Mouse (Mus musculus) MEL (cell line): ENCODE results near the gene Nap1l4. TPM values are rescaled to one million over a fixed set of nuclear protein-coding genes. Genes with fewer than 3 reads are reported as not detected.

Source experiments
- DNase-seq: peaks from one replicate; pipeline ENCODE4 v3.0.0; 2011; ENCODE audit warnings: low read depth, low spot score
- H3K27ac ChIP-seq: 2 replicates; pipeline ENCODE4 v1.5.1; 2012; ENCODE audit warnings: low read depth, mild to moderate bottlenecking, control low read depth, low read length, moderate library complexity; ENCODE audit not compliant: control insufficient read depth
- H3K27me3 ChIP-seq, 2 experiments: fragments of 150-350 bp in 1 of 2; sonication (generic) in 1 of 2; 2 replicates each; pipeline ENCODE4 v1.6.1; 2012; ENCODE audit warnings: low read length in 2 of 2, mild to moderate bottlenecking in 2 of 2, improper control_type of control experiment in 1 of 2, moderate library complexity in 1 of 2; ENCODE audit not compliant: insufficient read depth in 2 of 2, control insufficient read depth in 1 of 2
- H3K36me3 ChIP-seq, 2 experiments: 2 replicates each; pipeline ENCODE4 v1.6.1; 2012 to 2014; ENCODE audit warnings: low read length in 2 of 2, improper control_type of control experiment in 1 of 2, inconsistent platforms in 1 of 2, mild to moderate bottlenecking in 1 of 2; ENCODE audit not compliant: insufficient read depth in 2 of 2, control insufficient read depth in 1 of 2
- H3K4me1 ChIP-seq, 2 experiments: fragments of 150-350 bp in 1 of 2; sonication (generic) in 1 of 2; 2 replicates each; pipeline ENCODE4 v1.6.1; 2012; ENCODE audit warnings: low read length in 2 of 2, improper control_type of control experiment in 1 of 2, mild to moderate bottlenecking in 1 of 2; ENCODE audit not compliant: insufficient read depth in 2 of 2, control insufficient read depth in 1 of 2
- H3K4me3 ChIP-seq, 2 experiments: fragments of 150-350 bp in 1 of 2; sonication (generic) in 1 of 2; 2 replicates each; pipeline ENCODE4 v1.5.1; 2012; ENCODE audit warnings: low read depth in 2 of 2, low read length in 2 of 2, mild to moderate bottlenecking in 2 of 2, moderate library complexity in 2 of 2, control low read depth in 1 of 2, improper control_type of control experiment in 1 of 2; ENCODE audit not compliant: control insufficient read depth in 1 of 2, insufficient read depth in 1 of 2
- H3K79me2 ChIP-seq: 2 replicates; pipeline ENCODE4 v1.6.1; 2012; ENCODE audit warnings: mild to moderate bottlenecking, low read length, moderate library complexity; ENCODE audit not compliant: control insufficient read depth, poor library complexity, insufficient read depth
- H3K9ac ChIP-seq: 2 replicates; pipeline ENCODE4 v1.6.1; 2012; ENCODE audit warnings: low read depth, mild to moderate bottlenecking, control low read depth, low read length, moderate library complexity; ENCODE audit not compliant: control insufficient read depth, poor library complexity, severe bottlenecking
- H3K9me3 ChIP-seq: fragments of 150-350 bp; sonication (generic); replicated peaks from 2 replicates; pipeline ENCODE4 v1.6.1; 2012; ENCODE audit warnings: mild to moderate bottlenecking, low read length, improper control_type of control experiment, moderate library complexity; ENCODE audit not compliant: insufficient read depth
- BHLHE40 ChIP-seq: IDR thresholded peaks from 2 replicates; pipeline ENCODE4 v1.6.1; 2012; ENCODE audit warnings: low read depth, mild to moderate bottlenecking, inconsistent platforms, low read length, improper control_type of control experiment, borderline replicate concordance
- CHD2 ChIP-seq: IDR thresholded peaks from 2 replicates; pipeline ENCODE4 v1.6.1; 2011; ENCODE audit warnings: low read length, improper control_type of control experiment
- CTCF ChIP-seq, 3 experiments: IDR thresholded peaks in 2 of 3; conservative IDR thresholded peaks in 1 of 3; 2 replicates each; pipeline ENCODE4 v1.5.1; 2011 to 2012; ENCODE audit warnings: low read length in 3 of 3, low read depth in 2 of 3, mild to moderate bottlenecking in 2 of 3, improper control_type of control experiment in 1 of 3, inconsistent platforms in 1 of 3, mixed read lengths in 1 of 3, moderate library complexity in 1 of 3; ENCODE audit not compliant: control insufficient read depth in 1 of 3, insufficient read depth in 1 of 3, poor library complexity in 1 of 3, severe bottlenecking in 1 of 3
- E2F4 ChIP-seq: IDR thresholded peaks from 2 replicates; pipeline ENCODE4 v1.6.1; 2011; ENCODE audit warnings: low read depth, low read length, improper control_type of control experiment, borderline replicate concordance
- ELF1 ChIP-seq: IDR thresholded peaks from 2 replicates; pipeline ENCODE4 v1.6.1; 2014; ENCODE audit warnings: low read depth, mild to moderate bottlenecking, inconsistent platforms, low read length, improper control_type of control experiment, moderate library complexity
- EP300 ChIP-seq, 2 experiments: IDR thresholded peaks; 2 replicates each; pipeline ENCODE4 v1.6.1; 2011; ENCODE audit warnings: improper control_type of control experiment in 2 of 2, low read length in 2 of 2, low read depth in 1 of 2, mild to moderate bottlenecking in 1 of 2
- GATA1 ChIP-seq: IDR thresholded peaks from 2 replicates; pipeline ENCODE4 v1.6.1; 2011; ENCODE audit warnings: low read depth, low read length, improper control_type of control experiment
- JUND ChIP-seq: IDR thresholded peaks from 2 replicates; pipeline ENCODE4 v1.6.1; 2011; ENCODE audit warnings: low read depth, mild to moderate bottlenecking, improper control_type of control experiment, low read length
- KAT2A ChIP-seq: conservative IDR thresholded peaks from 2 replicates; pipeline ENCODE4 v1.6.1; 2012; ENCODE audit warnings: low read depth, low read length, improper control_type of control experiment, inconsistent platforms
- MAFK ChIP-seq: IDR thresholded peaks from 2 replicates; pipeline ENCODE4 v1.6.1; 2011; ENCODE audit warnings: low read depth, mild to moderate bottlenecking, low read length, improper control_type of control experiment, borderline replicate concordance
- MAX ChIP-seq: IDR thresholded peaks from 2 replicates; pipeline ENCODE4 v1.6.1; 2011; ENCODE audit warnings: low read length, improper control_type of control experiment
- MAZ ChIP-seq: IDR thresholded peaks from 2 replicates; pipeline ENCODE4 v1.6.1; 2012; ENCODE audit warnings: low read depth, mild to moderate bottlenecking, inconsistent platforms, low read length, improper control_type of control experiment
- MEF2A ChIP-seq: IDR thresholded peaks from 2 replicates; pipeline ENCODE4 v1.6.1; 2014; ENCODE audit warnings: low read depth, mild to moderate bottlenecking, inconsistent platforms, low read length, improper control_type of control experiment; ENCODE audit not compliant: poor library complexity, insufficient replicate concordance, severe bottlenecking; ENCODE audit errors: extremely low read depth
- MXI1 ChIP-seq: IDR thresholded peaks from 2 replicates; pipeline ENCODE4 v1.6.1; 2011; ENCODE audit warnings: mild to moderate bottlenecking, low read depth, low read length, improper control_type of control experiment
- MYB ChIP-seq: IDR thresholded peaks from 2 replicates; pipeline ENCODE4 v1.6.1; 2011; ENCODE audit warnings: mild to moderate bottlenecking, low read depth, low read length, improper control_type of control experiment
- MYC ChIP-seq: IDR thresholded peaks from 2 replicates; pipeline ENCODE4 v1.6.1; 2011; ENCODE audit warnings: low read depth, mild to moderate bottlenecking, low read length, improper control_type of control experiment, moderate library complexity
- NELFE ChIP-seq: IDR thresholded peaks from 2 replicates; pipeline ENCODE4 v1.6.1; 2011; ENCODE audit warnings: low read depth, low read length, improper control_type of control experiment
- NRF1 ChIP-seq: IDR thresholded peaks from 2 replicates; pipeline ENCODE4 v1.6.1; 2014; ENCODE audit warnings: low read depth, mild to moderate bottlenecking, inconsistent platforms, low read length, improper control_type of control experiment, moderate library complexity; ENCODE audit not compliant: poor library complexity, insufficient read depth, severe bottlenecking
- POLR2A ChIP-seq, 2 experiments: IDR thresholded peaks; 2 replicates each; pipeline ENCODE4 v1.6.1; 2011 to 2012; ENCODE audit warnings: low read length in 2 of 2, mild to moderate bottlenecking in 2 of 2, control low read depth in 1 of 2, improper control_type of control experiment in 1 of 2, low read depth in 1 of 2, moderate library complexity in 1 of 2; ENCODE audit not compliant: control insufficient read depth in 1 of 2, insufficient read depth in 1 of 2, poor library complexity in 1 of 2
- POLR2AphosphoS5 ChIP-seq: IDR thresholded peaks from 2 replicates; pipeline ENCODE4 v1.6.1; 2012; ENCODE audit warnings: low read depth, borderline replicate concordance, mild to moderate bottlenecking, inconsistent platforms, low read length, moderate library complexity, mixed read lengths
- RAD21 ChIP-seq: IDR thresholded peaks from 2 replicates; pipeline ENCODE4 v1.6.1; 2011; ENCODE audit warnings: mild to moderate bottlenecking, low read depth, low read length, improper control_type of control experiment
- RCOR1 ChIP-seq: IDR thresholded peaks from 2 replicates; pipeline ENCODE4 v1.6.1; 2012; ENCODE audit warnings: low read depth, mild to moderate bottlenecking, inconsistent platforms, low read length, improper control_type of control experiment
- SIN3A ChIP-seq: IDR thresholded peaks from 2 replicates; pipeline ENCODE4 v1.6.1; 2012; ENCODE audit warnings: low read length, improper control_type of control experiment, inconsistent platforms
- SMC3 ChIP-seq: IDR thresholded peaks from 2 replicates; pipeline ENCODE4 v1.6.1; 2011; ENCODE audit warnings: low read depth, low read length, improper control_type of control experiment
- TAL1 ChIP-seq: IDR thresholded peaks from 2 replicates; pipeline ENCODE4 v1.6.1; 2012; ENCODE audit warnings: mild to moderate bottlenecking, inconsistent platforms, low read length, moderate library complexity, mixed read lengths
- USF2 ChIP-seq, 2 experiments: IDR thresholded peaks; 2 replicates each; pipeline ENCODE4 v1.6.1; 2011 to 2012; ENCODE audit warnings: improper control_type of control experiment in 2 of 2, low read length in 2 of 2, borderline replicate concordance in 1 of 2, inconsistent platforms in 1 of 2, low read depth in 1 of 2, mild to moderate bottlenecking in 1 of 2; ENCODE audit not compliant: insufficient read depth in 1 of 2
- ZC3H11A ChIP-seq: IDR thresholded peaks from 2 replicates; pipeline ENCODE4 v1.6.1; 2012; ENCODE audit warnings: low read depth, mild to moderate bottlenecking, inconsistent platforms, low read length, improper control_type of control experiment
- ZNF384 ChIP-seq: IDR thresholded peaks from 2 replicates; pipeline ENCODE4 v1.6.1; 2012; ENCODE audit warnings: low read depth, mild to moderate bottlenecking, inconsistent platforms, low read length, improper control_type of control experiment
- polyA plus RNA-seq, 2 experiments: library from polyadenylated mRNA; stranded (reverse) in 1 of 2; unstranded in 1 of 2; fragments of >175 nt in 1 of 2; fragments of >200 nt in 1 of 2; gene quantifications; 2 replicates each; pipeline versions ENCODE4 v1.2.1 to v1.2.4; 2012; ENCODE audit warnings: low replicate concordance in 2 of 2, low read depth in 1 of 2; ENCODE audit not compliant: insufficient read length in 2 of 2, insufficient read depth in 1 of 2, missing spikeins in 1 of 2
- total RNA-seq: library from RNA; depleted of rRNA; stranded (reverse); fragments of 300-350 nt; gene quantifications from 2 replicates; pipeline ENCODE4 v1.2.3, GENCODE M21; 2012

Gene Nap1l4
- total and polyA plus RNA-seq, 3 experiments, result 165 to 186 TPM; not detected in 1

DNA sequence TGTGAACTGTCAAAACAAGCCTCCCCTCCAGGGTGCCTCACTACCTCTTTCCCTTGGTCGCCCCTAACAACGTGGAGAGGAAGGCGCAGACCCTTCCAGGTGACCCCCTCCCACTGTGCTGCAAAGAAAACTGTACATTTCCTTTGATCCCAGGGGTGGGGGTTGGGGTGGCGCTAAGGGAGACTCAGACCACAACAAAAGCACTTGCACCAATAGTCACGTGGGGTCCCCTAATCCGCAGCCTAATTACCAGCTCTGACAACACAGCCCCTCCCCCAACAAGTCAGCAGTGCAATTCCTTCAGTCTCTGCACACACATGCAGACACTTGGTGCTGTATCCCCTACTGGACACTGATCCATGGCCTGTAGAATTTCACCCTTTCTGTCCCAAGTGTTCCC is 81.2 kb downstream of the Nap1l4 start (continued):
- TF ChIP-seq MEF2A (no peak), MAX (no peak)

DNA sequence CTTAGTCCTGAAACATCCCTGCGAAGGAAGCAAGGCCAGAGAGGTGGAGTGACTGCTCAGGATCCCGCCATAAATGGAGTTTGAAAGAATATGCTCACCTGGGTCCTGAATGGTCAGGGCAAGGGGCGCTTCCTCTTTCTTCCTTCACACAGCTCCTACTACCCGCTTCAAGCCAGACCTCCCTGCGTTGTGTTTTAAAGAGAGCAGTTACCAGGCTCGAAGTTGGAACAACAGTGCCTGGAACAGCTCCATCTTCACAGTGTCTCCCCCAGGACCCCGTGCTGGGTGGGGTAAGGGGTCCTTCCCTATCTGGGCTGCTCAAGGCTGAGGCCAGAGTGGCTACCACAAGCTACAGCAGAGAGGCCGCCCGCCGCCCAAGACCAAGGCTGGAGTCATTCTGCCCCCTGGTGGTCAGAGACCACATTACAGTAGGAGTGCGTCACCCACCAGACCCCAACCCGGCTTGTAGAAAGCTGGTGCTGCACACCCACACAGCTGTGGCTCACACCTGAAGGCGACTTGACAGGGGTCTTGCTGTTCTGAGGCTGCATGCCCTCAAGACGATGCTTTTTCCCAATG is 82.7 kb downstream of the Nap1l4 start:
- Histone ChIP-seq H3K4me3 (peak overlapping the region; percentile 66 to 77), H3K9me3 (no peaks in the 10 kb centered on the region), H3K27ac (peak overlapping the region; percentile 81), H3K79me2 (peaks cover 8% of the 10 kb centered on the region; the same call in 1 of the 2 replicates), H3K36me3 (peaks cover 0 to 16% of the 10 kb centered on the region in 2 experiments; a peak in 2 of 4 replicates), H3K9ac (peak overlapping the region; percentile 89), H3K4me1 (peaks cover 3 to 30% of the 10 kb centered on the region in 2 experiments), H3K27me3 (no peaks in the 10 kb centered on the region)
- peak; percentile 90 for DNase-seq
- TF ChIP-seq EP300 (IDR thresholded peaks at IDR 0.05; ENCODE audit: low read depth in 1 of 2, low read length in 2 of 2), result 0 out of 4 replicates have a peak, but pooled peaks have one; percentile 7 to 10
- no peak for TF ChIP-seq MAFK
- TF ChIP-seq E2F4, result 0 out of 2 replicates have a peak, but pooled peaks have one; percentile 72
- TF ChIP-seq SIN3A, result peak; percentile 48
- TF ChIP-seq CTCF (IDR thresholded peaks at IDR 0.05 in 2 of 3, conservative IDR thresholded peaks at IDR 0.05 in 1 of 3; ENCODE audit: control insufficient read depth in 1 of 3, insufficient read depth in 1 of 3, low read depth in 2 of 3, low read length in 3 of 3, poor library complexity in 1 of 3, severe bottlenecking in 1 of 3), result peak; percentile 81 to 95 (median 95)
- TF ChIP-seq ZNF384, result 0 out of 2 replicates have a peak, but pooled peaks have one; percentile 10
- peak; percentile 65 for TF ChIP-seq NELFE
- TF ChIP-seq POLR2AphosphoS5, result no peak
- no peak; the same call in 1 of the 2 replicates for TF ChIP-seq BHLHE40
- peak in 1 of 2 experiments; percentile 40; a peak in 1 of 4 replicates for TF ChIP-seq POLR2A (IDR thresholded peaks at IDR 0.05; ENCODE audit: control insufficient read depth in 1 of 2, insufficient read depth in 1 of 2, low read depth in 1 of 2, low read length in 2 of 2, poor library complexity in 1 of 2)
- no peak for TF ChIP-seq RCOR1
- peak; percentile 92 for TF ChIP-seq SMC3
- TF ChIP-seq NRF1, result peak; percentile 20; the same call in 1 of the 2 replicates
- no peak for TF ChIP-seq USF2 (IDR thresholded peaks at IDR 0.05; ENCODE audit: borderline replicate concordance in 1 of 2, insufficient read depth in 1 of 2, low read depth in 1 of 2, low read length in 2 of 2)
- TF ChIP-seq ELF1, result peak; percentile 22; the same call in 1 of the 2 replicates
- TF ChIP-seq GATA1, result 0 out of 2 replicates have a peak, but pooled peaks have one; percentile 4
- peak; percentile 87 for TF ChIP-seq RAD21
- no peak for TF ChIP-seq MYB
- peak; percentile 32; the same call in 1 of the 2 replicates for TF ChIP-seq JUND
- peak; percentile 59 for TF ChIP-seq MXI1
- TF ChIP-seq TAL1, result no peak
- TF ChIP-seq ZC3H11A, result peak; percentile 92
- no peak; the same call in 1 of the 2 replicates for TF ChIP-seq KAT2A
- no peak for TF ChIP-seq CHD2
- TF ChIP-seq MYC, result peak; percentile 50; the same call in 1 of the 2 replicates
- peak; percentile 79 for TF ChIP-seq MAZ
- TF ChIP-seq, all 39 proteins: peak for 17
